Mouse (Mus musculus) urinary bladder, postnatal 25 days (tissue): ENCODE results near the gene Fam117a.

Experiments used
- DNase-seq: peaks from one replicate; pipeline ENCODE4 v3.0.0; 2022; ENCODE audit warnings: low spot score

The Fam117a gene

GRCm38 (mm10) chr11:95336568-95337128, at the start of gene Fam117a:
Gene Fam117a (plus strand): TSS chr11:95337018.
- peak; percentile 68 for DNase-seq

- DNase-seq: no peak
Measured at GRCm38 (mm10) chr11:95291998-95292397, 44.8 kb upstream of the Fam117a start.

GRCm38 (mm10) chr11:95293017-95293624, 43.7 kb upstream of the Fam117a start:
- DNase-seq: no peak

- DNase-seq: no peak
Measured at GRCm38 (mm10) chr11:95295736-95296135, 41.1 kb upstream of the Fam117a start.

- DNase-seq: no peak
Measured at GRCm38 (mm10) chr11:95298146-95298545, 38.7 kb upstream of the Fam117a start.

GRCm38 (mm10) chr11:95299886-95300285, 36.9 kb upstream of the Fam117a start:
- no peak for DNase-seq

- DNase-seq: no peak
Measured at GRCm38 (mm10) chr11:95301772-95302171, 35.0 kb upstream of the Fam117a start.

GRCm38 (mm10) chr11:95305600-95305999, 31.2 kb upstream of the Fam117a start:
- DNase-seq: no peak

- no peak for DNase-seq
Measured at GRCm38 (mm10) chr11:95307526-95307925, 29.3 kb upstream of the Fam117a start.

- peak; percentile 88 for DNase-seq
Measured at GRCm38 (mm10) chr11:95309510-95310006, 27.3 kb upstream of the Fam117a start.

GRCm38 (mm10) chr11:95310007-95310647, 26.7 kb upstream of the Fam117a start, which contains the start of gene Kat7:
Gene Kat7 (minus strand): TSS chr11:95310246.
- peak; percentile 89 for DNase-seq

GRCm38 (mm10) chr11:95310648-95311424, 26.0 kb upstream of the Fam117a start:
- peak; percentile 25 for DNase-seq

GRCm38 (mm10) chr11:95311425-95311807, 25.4 kb upstream of the Fam117a start:
- DNase-seq: no peak

- no peak for DNase-seq
Measured at GRCm38 (mm10) chr11:95315215-95315955, 21.4 kb upstream of the Fam117a start.

GRCm38 (mm10) chr11:95318116-95318515, 18.7 kb upstream of the Fam117a start:
- no peak for DNase-seq

GRCm38 (mm10) chr11:95319506-95319905, 17.3 kb upstream of the Fam117a start:
- no peak for DNase-seq

- no peak for DNase-seq
Measured at GRCm38 (mm10) chr11:95320010-95320409, 16.8 kb upstream of the Fam117a start.

- DNase-seq: no peak
Measured at GRCm38 (mm10) chr11:95324181-95324580, 12.6 kb upstream of the Fam117a start.

GRCm38 (mm10) chr11:95325832-95326231, 11.0 kb upstream of the Fam117a start:
- no peak for DNase-seq

- DNase-seq: no peak
Measured at GRCm38 (mm10) chr11:95326243-95326642, 10.6 kb upstream of the Fam117a start.

- no peak for DNase-seq
Measured at GRCm38 (mm10) chr11:95328629-95329028, 8.2 kb upstream of the Fam117a start.

- no peak for DNase-seq
Measured at GRCm38 (mm10) chr11:95330662-95331061, 6.2 kb upstream of the Fam117a start.
